Mouse (Mus musculus) embryonic facial prominence, embryonic 11.5 days (tissue): ENCODE measurements around the gene Klk10. TPM values are rescaled to one million over a fixed set of nuclear protein-coding genes. Genes with fewer than 3 reads are reported as not detected.

Experiments
- ATAC-seq: fragments of 200-750 bp; cut with Nextera tagmentation; replicated peaks from 2 replicates; pipeline ENCODE4 v1.8.0; 2017; ENCODE audit warnings: low read depth; ENCODE audit not compliant: insufficient number of reproducible peaks, low FRiP score, low TSS enrichment
- DNase-seq: peaks from one replicate; pipeline ENCODE4 v3.0.0-alpha.2; 2015; ENCODE audit warnings: low spot score
- H3K27ac ChIP-seq: fragments of 300-500 bp; sonication (generic); replicated peaks from 2 replicates; pipeline ENCODE4 v1.5.1; 2014; ENCODE audit warnings: mild to moderate bottlenecking, low read depth, low read length, control low read depth
- H3K27me3 ChIP-seq: fragments of 300-500 bp; sonication (generic); 2 replicates; pipeline ENCODE4 v1.6.1; 2014; ENCODE audit warnings: mild to moderate bottlenecking, low read length, moderate library complexity, mixed read lengths; ENCODE audit not compliant: control insufficient read depth, insufficient read depth
- H3K36me3 ChIP-seq: fragments of 300-500 bp; sonication (generic); replicated peaks from 2 replicates; pipeline ENCODE4 v1.6.1; 2014; ENCODE audit warnings: low read depth, mild to moderate bottlenecking, low read length, moderate library complexity, mixed read lengths; ENCODE audit not compliant: control insufficient read depth, insufficient read depth
- H3K4me1 ChIP-seq: fragments of 300-500 bp; sonication (generic); 2 replicates; pipeline ENCODE4 v1.6.1; 2014; ENCODE audit warnings: low read length, mixed read lengths; ENCODE audit not compliant: control insufficient read depth, insufficient read depth
- H3K4me2 ChIP-seq: fragments of 300-500 bp; sonication (generic); 2 replicates; pipeline ENCODE4 v1.6.1; 2014; ENCODE audit warnings: low read depth, mild to moderate bottlenecking, control low read depth, low read length, moderate library complexity
- H3K4me3 ChIP-seq: fragments of 300-500 bp; sonication (generic); 2 replicates; pipeline ENCODE4 v1.5.1; 2014; ENCODE audit warnings: low read depth, low read length, control low read depth
- H3K9ac ChIP-seq: fragments of 300-500 bp; sonication (generic); replicated peaks from 2 replicates; pipeline ENCODE4 v1.6.1; 2014; ENCODE audit warnings: mild to moderate bottlenecking, control low read depth, low read length
- H3K9me3 ChIP-seq: fragments of 300-500 bp; sonication (generic); replicated peaks from 2 replicates; pipeline ENCODE4 v1.6.1; 2016; ENCODE audit warnings: mild to moderate bottlenecking, low read length, inconsistent platforms, mixed read lengths; ENCODE audit not compliant: control insufficient read depth
- whole genome bisulfite sequencing: fragments of 180-500 bp; shearing (Covaris S2); extraction: QIAGEN DNeasy Blood & Tissue Kit; methylation state at CpG from one replicate; pipeline ENCODE4 v1.1.7; 2014; 5-methylcytosine and 5-hydroxymethylcytosine counted together
- polyA plus RNA-seq: library from polyadenylated mRNA; unstranded; fragments of >200 nt; fragmentation: Nextera tagmentation; extraction: Ambion mirVana; gene quantifications from 2 replicates; pipeline ENCODE4 v1.2.1, GENCODE M21; 2014

Klk10 gene
- polyA plus RNA-seq, 1 experiment from 2014 or later: 0.15 TPM

DNA sequence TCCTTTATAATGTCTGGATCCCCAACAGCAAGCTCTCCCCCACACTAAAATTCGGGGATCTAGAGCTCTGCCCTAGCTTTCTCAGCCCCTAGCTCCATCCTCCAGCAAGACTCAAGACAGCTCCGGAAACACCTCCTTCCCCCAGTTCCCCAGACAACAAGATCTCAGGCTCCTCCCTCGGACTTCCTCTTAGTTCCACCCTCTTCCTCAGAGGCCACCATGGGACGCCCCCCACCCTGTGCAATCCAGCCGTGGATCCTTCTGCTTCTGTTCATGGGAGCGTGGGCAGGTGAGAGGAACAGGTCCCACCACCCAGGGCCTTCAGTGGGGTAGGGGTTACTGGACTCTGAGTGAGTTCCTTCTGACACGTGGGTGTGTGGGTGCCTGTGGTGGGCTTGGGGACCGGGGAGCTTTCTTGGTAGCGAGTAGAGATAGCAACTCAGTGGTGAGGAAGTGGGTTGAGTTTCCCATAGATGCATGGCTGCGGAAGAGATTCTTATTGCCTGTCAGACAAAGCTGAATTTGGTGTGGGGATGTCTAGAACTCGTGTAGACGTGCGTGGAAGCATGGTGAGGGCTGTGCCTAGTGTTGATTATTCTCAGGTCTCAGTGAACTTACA, 17.1 kb downstream of the Klk10 start:
- Histone ChIP-seq H3K4me1 (no peaks in the 10 kb centered on the region), H3K36me3 (no peaks in the 10 kb centered on the region), H3K27me3 (peaks cover 6% of the 10 kb centered on the region; the same call in 1 of the 2 replicates), H3K4me2 (peak overlapping the region; percentile 61), H3K9ac (peak overlapping the region; percentile 43), H3K27ac (no peak overlapping the region), H3K4me3 (peak overlapping the region; percentile 42), H3K9me3 (no peaks in the 10 kb centered on the region)
- ATAC-seq (0 out of 2 replicates have a peak, but pooled peaks have one; percentile 25), DNase-seq (peak; percentile 32)
- 33% methylated on average over 13 of the region's 13 CpGs for WGBS

DNA sequence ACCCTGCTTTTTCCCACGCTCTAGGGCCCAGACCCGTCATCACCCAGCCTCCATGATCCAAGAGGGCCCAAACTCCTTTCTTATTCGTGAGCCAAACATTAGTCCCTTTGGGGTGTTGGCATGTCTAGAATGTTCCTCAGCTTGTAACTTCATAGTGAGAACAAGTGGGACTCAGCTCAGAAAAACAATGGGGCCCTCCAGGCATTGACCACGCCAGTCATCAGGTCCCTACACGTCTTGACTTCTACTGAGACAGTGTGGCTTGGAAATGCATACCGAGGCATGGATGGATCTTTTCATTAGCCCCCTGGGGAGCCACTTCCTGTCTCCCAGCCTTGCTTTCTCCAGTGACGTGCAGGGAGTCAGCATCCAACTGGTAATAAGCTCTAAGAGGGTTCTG, 19.0 kb downstream of the Klk10 start:
- DNase-seq: no peak
- H3K27me3 ChIP-seq: peaks cover 6% of the 10 kb centered on the region; the same call in 1 of the 2 replicates
- no peak overlapping the region for H3K4me2 ChIP-seq
- no peaks in the 10 kb centered on the region for H3K9me3 ChIP-seq
- H3K4me3 ChIP-seq: no peak overlapping the region
- WGBS: 70% methylated on average over 7 of the region's 7 CpGs
- H3K4me1 ChIP-seq: no peaks in the 10 kb centered on the region
- no peak overlapping the region for H3K27ac ChIP-seq
- no peak overlapping the region for H3K9ac ChIP-seq
- ATAC-seq: no peak
- H3K36me3 ChIP-seq: no peaks in the 10 kb centered on the region

DNA sequence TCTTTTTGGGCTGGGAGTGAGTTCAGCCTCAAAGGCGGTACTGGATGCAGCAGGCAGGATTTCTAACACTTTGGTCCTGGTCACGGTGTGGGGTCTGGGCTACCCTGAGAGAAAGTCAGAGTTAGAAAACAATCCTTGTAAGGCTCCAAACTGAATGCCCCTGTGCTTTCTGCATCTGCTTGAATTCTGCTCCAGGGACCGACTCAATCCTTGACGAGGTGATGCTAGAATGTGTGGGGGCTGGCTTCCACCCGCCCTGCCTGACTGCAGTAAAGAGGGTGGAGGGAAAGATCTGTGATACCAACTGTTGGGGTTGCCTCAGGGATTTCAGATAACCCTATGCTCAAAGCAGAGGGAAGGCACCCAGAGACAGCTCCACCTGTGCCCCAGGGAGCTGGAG, 30.2 kb downstream of the Klk10 start, which contains the start of gene Klk7:
Gene Klk7, plus strand, starts transcription at position 301 of the 400 bp plus-strand sequence.
- DNase-seq (no peak), ATAC-seq (no peak)
- Histone ChIP-seq H3K9ac (no peak within 1 kb of the TSS), H3K27ac (no peak within 1 kb of the TSS), H3K4me1 (no peaks in the 10 kb centered on the region), H3K36me3 (no peaks in the 10 kb centered on the region), H3K27me3 (no peaks in the 10 kb centered on the region), H3K4me3 (no peak within 1 kb of the TSS), H3K9me3 (no peaks in the 10 kb centered on the region), H3K4me2 (no peak within 1 kb of the TSS)
- 47% methylated on average over 5 of the region's 5 CpGs for WGBS

DNA sequence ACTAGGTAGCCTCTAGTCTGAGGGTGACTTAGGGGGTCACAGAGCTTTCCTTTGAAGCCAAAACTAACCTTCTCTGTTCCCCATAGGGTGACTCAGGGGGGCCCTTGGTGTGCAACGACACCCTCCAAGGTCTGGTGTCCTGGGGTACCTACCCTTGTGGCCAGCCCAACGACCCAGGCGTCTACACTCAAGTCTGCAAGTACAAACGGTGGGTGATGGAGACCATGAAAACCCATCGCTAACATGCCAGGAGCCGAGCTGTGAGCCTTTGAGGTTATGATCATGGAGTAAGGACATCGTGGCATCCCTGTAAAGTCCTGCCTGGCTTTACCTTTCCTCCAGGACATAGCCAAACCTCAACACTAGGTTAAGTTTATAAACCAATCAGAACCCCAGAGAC, 34.4 kb downstream of the Klk10 start:
- H3K36me3 ChIP-seq: no peaks in the 10 kb centered on the region
- no peak overlapping the region for H3K9ac ChIP-seq
- no peaks in the 10 kb centered on the region for H3K27me3 ChIP-seq
- no peak overlapping the region for H3K4me3 ChIP-seq
- ATAC-seq: no peak
- H3K9me3 ChIP-seq: no peaks in the 10 kb centered on the region
- no peak overlapping the region for H3K27ac ChIP-seq
- H3K4me2 ChIP-seq: no peak overlapping the region
- no peaks in the 10 kb centered on the region for H3K4me1 ChIP-seq
- WGBS: 85% methylated on average over 7 of the region's 7 CpGs
- no peak for DNase-seq

DNA sequence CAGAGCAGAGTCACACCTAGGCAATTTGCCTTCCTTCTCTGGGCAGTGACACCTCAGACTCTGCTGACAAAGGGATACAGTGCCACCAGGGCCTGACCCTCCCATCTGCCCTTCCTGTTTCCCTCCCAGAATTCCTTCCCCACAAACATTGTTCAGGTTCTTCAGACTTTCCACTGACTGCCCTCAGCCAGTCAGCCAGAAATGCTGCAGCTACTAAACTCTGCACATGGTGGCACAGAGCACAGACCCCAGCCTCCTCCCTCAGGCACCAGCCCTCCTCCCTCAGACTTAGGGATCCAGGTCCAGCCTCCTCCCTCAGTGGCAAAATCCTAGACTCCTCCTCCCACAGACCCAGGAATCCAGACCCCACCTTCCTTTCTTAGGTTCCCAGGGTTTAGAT, 35.9 kb downstream of the Klk10 start:
- Histone ChIP-seq H3K27me3 (no peaks in the 10 kb centered on the region), H3K9me3 (no peaks in the 10 kb centered on the region), H3K4me2 (no peak overlapping the region), H3K9ac (no peak overlapping the region), H3K4me1 (no peaks in the 10 kb centered on the region), H3K4me3 (no peak overlapping the region), H3K27ac (no peak overlapping the region), H3K36me3 (no peaks in the 10 kb centered on the region)
- no peak for DNase-seq
- no peak for ATAC-seq

DNA sequence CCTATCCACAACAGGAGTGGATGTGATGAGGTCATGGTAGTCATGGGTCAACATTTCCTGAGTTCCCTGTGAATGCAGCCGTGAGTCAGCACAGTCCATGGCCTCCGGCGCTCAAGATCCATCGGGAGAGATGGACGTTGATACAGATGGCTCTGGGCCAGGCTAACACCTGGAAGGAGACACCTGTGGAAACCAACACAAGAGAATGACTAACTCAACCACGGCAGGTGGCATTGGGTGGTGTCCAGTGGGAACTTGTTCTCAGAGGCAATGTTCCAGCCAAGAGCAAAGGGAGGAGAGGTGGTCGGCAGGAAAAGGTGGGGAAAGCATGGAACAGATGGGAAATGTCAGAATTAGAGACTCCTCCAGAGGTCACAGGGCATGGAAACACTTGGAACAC, 40.7 kb downstream of the Klk10 start:
- no peaks in the 10 kb centered on the region for H3K36me3 ChIP-seq
- H3K9me3 ChIP-seq: no peaks in the 10 kb centered on the region
- 86% methylated on average over 7 of the region's 7 CpGs for WGBS
- H3K4me2 ChIP-seq: no peak overlapping the region
- H3K4me1 ChIP-seq: no peaks in the 10 kb centered on the region
- no peak for ATAC-seq
- no peak overlapping the region for H3K4me3 ChIP-seq
- DNase-seq: no peak
- H3K27me3 ChIP-seq: no peaks in the 10 kb centered on the region
- H3K27ac ChIP-seq: no peak overlapping the region
- no peak overlapping the region for H3K9ac ChIP-seq

DNA sequence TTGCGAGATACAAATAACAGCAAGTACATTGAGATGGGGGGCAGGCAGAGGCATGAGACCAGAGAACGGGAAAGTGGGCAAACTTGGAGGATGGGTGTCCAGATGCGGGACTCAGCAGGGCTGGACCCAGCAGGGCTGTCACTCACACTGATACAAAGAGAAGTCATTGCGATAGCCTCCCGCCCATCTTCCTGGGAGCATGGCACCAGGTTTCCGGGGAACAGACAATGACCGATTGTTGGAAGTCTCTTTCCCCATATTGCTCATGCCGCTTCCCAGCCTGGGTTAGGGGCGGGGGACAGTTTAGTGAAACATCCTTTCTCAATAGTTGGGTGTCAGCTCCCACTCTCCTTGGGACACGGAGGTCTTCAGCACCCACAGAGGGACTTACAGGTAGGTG, 43.4 kb downstream of the Klk10 start, which contains the start of gene Klk6:
Gene Klk6, plus strand, starts transcription at position 301 of the 400 bp plus-strand sequence.
- Histone ChIP-seq H3K36me3 (no peaks in the 10 kb centered on the region), H3K9ac (no peak within 1 kb of the TSS), H3K4me1 (no peaks in the 10 kb centered on the region), H3K4me3 (no peak within 1 kb of the TSS), H3K27me3 (no peaks in the 10 kb centered on the region), H3K4me2 (no peak within 1 kb of the TSS), H3K27ac (no peak within 1 kb of the TSS), H3K9me3 (no peaks in the 10 kb centered on the region)
- no peak for ATAC-seq
- WGBS: 60% methylated on average over 10 of the region's 10 CpGs
- no peak for DNase-seq

DNA sequence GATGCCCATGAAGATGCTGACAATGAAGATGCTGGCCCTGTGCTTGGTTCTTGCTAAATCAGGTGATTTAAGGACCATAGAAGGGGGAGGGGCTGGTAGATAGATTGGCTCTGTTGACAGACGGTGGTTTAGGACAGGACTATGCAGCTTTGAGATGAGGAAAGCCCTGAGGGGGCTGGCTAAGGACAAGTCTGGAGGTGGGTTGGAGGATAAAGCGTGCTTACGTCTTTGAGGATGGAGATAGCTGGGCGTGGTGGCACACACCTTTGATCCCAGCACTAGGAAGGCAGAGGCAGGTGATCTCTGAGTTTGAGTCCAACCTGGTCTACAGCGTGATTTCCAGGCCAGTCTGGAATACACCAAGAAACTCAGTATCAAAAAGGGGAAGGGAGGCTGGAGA, 45.2 kb downstream of the Klk10 start:
- whole genome bisulfite sequencing: 88% methylated on average over 5 of the region's 5 CpGs
- no peak for ATAC-seq
- no peak overlapping the region for H3K9ac ChIP-seq
- H3K4me2 ChIP-seq: no peak overlapping the region
- no peak overlapping the region for H3K4me3 ChIP-seq
- H3K4me1 ChIP-seq: no peaks in the 10 kb centered on the region
- no peaks in the 10 kb centered on the region for H3K36me3 ChIP-seq
- no peaks in the 10 kb centered on the region for H3K27me3 ChIP-seq
- H3K9me3 ChIP-seq: no peaks in the 10 kb centered on the region
- no peak for DNase-seq
- H3K27ac ChIP-seq: no peak overlapping the region
